Mouse (Mus musculus) lung, embryonic 14.5 days (tissue): Measurements from ENCODE around the gene Grik5. TPM values are rescaled to one million over a fixed set of nuclear protein-coding genes. Genes with fewer than 3 reads are reported as not detected.

ENCODE experiments used
- ATAC-seq: fragments of 200-750 bp; cut with Nextera tagmentation; 2 replicates; pipeline ENCODE4 v1.8.0; 2017; ENCODE audit warnings: mild to moderate bottlenecking, moderate TSS enrichment, moderate library complexity; ENCODE audit not compliant: insufficient read depth
- DNase-seq: peaks from one replicate; pipeline ENCODE4 v3.0.0-alpha.2; 2015
- H3K27ac ChIP-seq: fragments of 300-500 bp; sonication (generic); 2 replicates; pipeline ENCODE4 v1.5.1; 2014; ENCODE audit warnings: low read depth, mild to moderate bottlenecking, moderate library complexity
- H3K27me3 ChIP-seq: fragments of 300-500 bp; sonication (generic); 2 replicates; pipeline ENCODE4 v1.6.1; 2014; ENCODE audit warnings: low read length, control low read depth; ENCODE audit not compliant: insufficient read depth
- H3K36me3 ChIP-seq: fragments of 300-500 bp; sonication (generic); 2 replicates; pipeline ENCODE4 v1.6.1; 2014; ENCODE audit warnings: control low read depth; ENCODE audit not compliant: insufficient read depth
- H3K4me1 ChIP-seq: fragments of 300-500 bp; sonication (generic); 2 replicates; pipeline ENCODE4 v1.6.1; 2014; ENCODE audit warnings: antibody characterized with exemption, control low read depth; ENCODE audit not compliant: insufficient read depth
- H3K4me2 ChIP-seq: fragments of 300-500 bp; sonication (generic); 2 replicates; pipeline ENCODE4 v1.6.1; 2014; ENCODE audit warnings: mild to moderate bottlenecking
- H3K4me3 ChIP-seq: fragments of 300-500 bp; sonication (generic); 2 replicates; pipeline ENCODE4 v1.5.1; 2014; ENCODE audit warnings: low read depth, low read length
- H3K9ac ChIP-seq: fragments of 300-500 bp; sonication (generic); 2 replicates; pipeline ENCODE4 v1.6.1; 2014
- H3K9me3 ChIP-seq: fragments of 300-500 bp; sonication (generic); 2 replicates; pipeline ENCODE4 v1.6.1; 2016; ENCODE audit warnings: low read depth, low read length, control low read depth
- CTCF ChIP-seq: IDR thresholded peaks from 2 replicates; pipeline ENCODE4 v1.5.1; 2016; ENCODE audit warnings: antibody characterized with exemption, low read depth
- WGBS: fragments of 180-500 bp; shearing (Covaris S2); extraction: QIAGEN DNeasy Blood & Tissue Kit; methylation state at CpG from one replicate; pipeline ENCODE4 v1.1.7; 2014; 5-methylcytosine and 5-hydroxymethylcytosine counted together
- polyA plus RNA-seq: library from polyadenylated mRNA; unstranded; fragments of >200 nt; fragmentation: Nextera tagmentation; extraction: Ambion mirVana; gene quantifications from 2 replicates; pipeline ENCODE4 v1.2.1, GENCODE M21; 2014

Gene Grik5
- polyA plus RNA-seq, 1 experiment from 2014 or later = 6.7 TPM

DNA sequence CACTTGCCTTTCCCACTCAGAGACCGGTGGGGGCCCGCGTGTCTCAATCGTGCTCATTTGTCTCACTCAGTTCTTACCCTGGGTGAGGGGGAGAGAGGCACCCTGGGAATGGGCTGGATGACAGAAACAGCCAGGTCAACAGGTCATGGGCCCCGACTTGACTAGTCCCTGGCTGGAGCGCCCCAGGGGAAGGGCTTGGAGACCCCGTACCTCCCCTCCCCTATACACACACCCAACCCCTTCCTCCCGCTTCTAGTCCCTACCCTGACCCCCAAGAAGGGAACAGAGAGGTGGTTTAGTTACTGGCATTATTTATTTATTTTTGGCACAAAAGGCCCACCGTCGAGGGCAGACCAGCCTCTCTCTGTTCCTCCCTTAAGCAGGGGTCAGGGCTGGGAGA lies 16.4 kb upstream of the Grik5 start:
- H3K4me2 ChIP-seq = peak overlapping the region; percentile 7; the same call in 1 of the 2 replicates
- DNase-seq (no peak), ATAC-seq (no peak)
- H3K4me1 ChIP-seq = 0 out of 2 replicates have a peak, but pooled peaks cover 7% of the 10 kb centered on the region
- whole genome bisulfite sequencing = 13% methylated on average over 10 of the region's 10 CpGs
- H3K9me3 ChIP-seq = no peaks in the 10 kb centered on the region
- TF ChIP-seq CTCF = no peak
- H3K27me3 ChIP-seq = no peaks in the 10 kb centered on the region
- H3K36me3 ChIP-seq = peaks cover 23% of the 10 kb centered on the region
- no peak overlapping the region for H3K4me3 ChIP-seq
- H3K9ac ChIP-seq = no peak overlapping the region
- no peak overlapping the region for H3K27ac ChIP-seq

DNA sequence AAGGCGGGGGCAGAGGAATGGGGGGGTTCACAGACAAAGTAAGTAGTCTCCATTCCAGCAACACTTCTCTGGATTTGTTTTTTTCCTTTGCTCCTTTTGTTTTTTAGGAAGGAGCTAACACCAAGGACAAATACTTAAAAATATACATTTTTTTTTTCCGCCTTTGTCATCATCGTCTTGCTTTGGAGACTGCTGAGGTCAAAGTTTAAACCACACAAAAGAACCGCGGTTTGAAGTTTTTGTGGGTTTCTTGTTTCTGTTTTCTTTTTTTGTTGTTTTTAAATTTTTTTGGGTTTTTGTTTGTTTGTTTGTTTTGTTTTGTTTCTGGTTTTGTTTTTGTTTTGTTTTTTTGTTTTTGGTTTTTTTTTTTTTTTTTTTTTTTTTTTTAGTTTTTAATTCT lies 15.8 kb upstream of the Grik5 start:
- Histone ChIP-seq H3K4me1 (0 out of 2 replicates have a peak, but pooled peaks cover 7% of the 10 kb centered on the region), H3K4me2 (no peak overlapping the region), H3K36me3 (peaks cover 29% of the 10 kb centered on the region), H3K9me3 (no peaks in the 10 kb centered on the region), H3K4me3 (no peak overlapping the region), H3K9ac (no peak overlapping the region), H3K27me3 (no peaks in the 10 kb centered on the region), H3K27ac (no peak overlapping the region)
- no peak for TF ChIP-seq CTCF
- no peak for DNase-seq
- 50% methylated on average over 5 of the region's 5 CpGs for WGBS
- ATAC-seq = no peak

DNA sequence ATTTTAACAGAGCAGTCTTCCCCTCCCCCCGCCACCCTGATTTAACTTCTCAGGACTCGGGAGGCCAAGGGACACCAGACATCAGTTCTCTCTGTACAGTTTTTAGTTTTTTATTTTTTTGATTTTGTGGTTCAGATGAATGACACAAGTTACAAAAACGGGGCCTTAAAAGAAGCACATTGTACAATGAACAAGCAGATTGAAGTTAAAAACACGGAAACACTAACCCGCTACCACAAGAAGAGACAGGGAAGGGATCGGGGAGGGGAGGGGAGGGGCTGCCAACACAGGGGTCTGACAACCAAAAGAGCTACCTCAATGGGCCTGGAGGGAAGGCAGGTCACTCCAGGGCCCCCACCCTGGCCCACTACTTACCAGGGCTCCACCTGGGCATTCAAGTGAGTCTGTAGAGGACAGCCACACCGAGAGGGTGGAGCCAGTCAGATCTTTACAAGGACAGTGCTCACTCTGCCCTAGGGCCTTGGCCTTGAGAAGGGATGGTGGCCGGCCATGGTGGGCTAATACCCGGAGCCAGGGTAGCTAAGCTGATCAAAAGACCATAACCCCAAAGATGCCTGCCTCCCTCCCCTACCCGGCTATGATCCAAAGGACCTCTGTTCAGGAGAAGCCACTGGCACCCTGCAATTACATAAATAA lies 15.2 kb upstream of the Grik5 start:
- Histone ChIP-seq H3K4me3 (no peak overlapping the region), H3K9me3 (no peaks in the 10 kb centered on the region), H3K9ac (no peak overlapping the region), H3K4me1 (0 out of 2 replicates have a peak, but pooled peaks cover 7% of the 10 kb centered on the region), H3K27me3 (no peaks in the 10 kb centered on the region), H3K27ac (no peak overlapping the region), H3K4me2 (no peak overlapping the region), H3K36me3 (peaks cover 35% of the 10 kb centered on the region)
- no peak for TF ChIP-seq CTCF
- ATAC-seq (peak; percentile 48; the same call in 1 of the 2 replicates), DNase-seq (no peak)
- 50% methylated on average over 10 of the region's 10 CpGs for WGBS

DNA sequence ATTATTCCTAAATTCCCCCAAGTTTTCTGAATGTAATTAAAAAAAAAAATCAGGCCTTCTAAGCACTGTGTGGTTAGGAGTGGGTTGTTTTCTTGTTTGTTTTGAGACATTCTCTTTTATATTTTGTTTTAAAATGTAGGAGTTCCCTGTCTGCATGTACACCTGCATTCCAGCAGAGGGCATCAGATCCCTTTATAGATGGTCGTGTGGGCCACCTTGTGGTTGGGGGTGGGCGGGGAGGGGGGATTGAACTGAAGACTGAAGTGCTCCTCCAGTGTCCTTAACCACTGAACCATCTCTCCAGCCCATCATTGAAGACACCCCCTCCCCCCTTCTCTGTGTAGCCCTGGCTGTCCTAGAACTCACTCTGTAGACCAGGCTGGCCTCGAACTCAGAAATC lies 14.5 kb upstream of the Grik5 start:
- no peaks in the 10 kb centered on the region for H3K9me3 ChIP-seq
- peaks cover 42% of the 10 kb centered on the region for H3K36me3 ChIP-seq
- no peak overlapping the region for H3K27ac ChIP-seq
- peak; percentile 54 for TF ChIP-seq CTCF
- ATAC-seq (no peak), DNase-seq (no peak)
- no peak overlapping the region for H3K9ac ChIP-seq
- no peak overlapping the region for H3K4me2 ChIP-seq
- 0 out of 2 replicates have a peak, but pooled peaks cover 7% of the 10 kb centered on the region for H3K4me1 ChIP-seq
- WGBS = 49% methylated on average over 3 of the region's 3 CpGs
- H3K27me3 ChIP-seq = no peaks in the 10 kb centered on the region
- H3K4me3 ChIP-seq = no peak overlapping the region

DNA sequence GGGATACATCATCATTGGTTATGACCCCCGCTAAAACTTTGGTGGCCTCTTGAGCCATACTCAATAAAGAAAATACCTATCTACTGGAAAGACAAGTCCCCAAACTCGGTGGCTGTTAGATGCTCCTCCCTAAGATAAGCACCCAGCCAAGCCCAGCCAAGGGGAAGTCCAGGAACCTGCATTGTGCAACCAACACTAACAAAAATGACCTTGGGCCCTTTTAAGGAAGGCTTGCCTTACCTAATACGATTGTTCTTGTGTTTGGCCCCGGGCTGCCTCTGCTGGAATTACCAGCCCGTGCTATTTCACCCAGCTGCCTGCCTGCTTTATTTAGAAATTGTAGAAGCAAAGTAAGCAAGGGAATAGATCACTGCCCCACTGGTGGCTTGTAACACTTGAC lies 12.5 kb upstream of the Grik5 start:
- peak; percentile 21 for DNase-seq
- Histone ChIP-seq H3K9me3 (no peaks in the 10 kb centered on the region), H3K9ac (no peak overlapping the region), H3K27ac (0 out of 2 replicates have a peak overlapping the region, but pooled peaks have one; percentile 13), H3K36me3 (peaks cover 63% of the 10 kb centered on the region), H3K27me3 (no peaks in the 10 kb centered on the region), H3K4me2 (no peak overlapping the region), H3K4me3 (no peak overlapping the region), H3K4me1 (0 out of 2 replicates have a peak, but pooled peaks cover 7% of the 10 kb centered on the region)
- WGBS = 71% methylated on average over 5 of the region's 5 CpGs
- ATAC-seq = no peak
- no peak for TF ChIP-seq CTCF

DNA sequence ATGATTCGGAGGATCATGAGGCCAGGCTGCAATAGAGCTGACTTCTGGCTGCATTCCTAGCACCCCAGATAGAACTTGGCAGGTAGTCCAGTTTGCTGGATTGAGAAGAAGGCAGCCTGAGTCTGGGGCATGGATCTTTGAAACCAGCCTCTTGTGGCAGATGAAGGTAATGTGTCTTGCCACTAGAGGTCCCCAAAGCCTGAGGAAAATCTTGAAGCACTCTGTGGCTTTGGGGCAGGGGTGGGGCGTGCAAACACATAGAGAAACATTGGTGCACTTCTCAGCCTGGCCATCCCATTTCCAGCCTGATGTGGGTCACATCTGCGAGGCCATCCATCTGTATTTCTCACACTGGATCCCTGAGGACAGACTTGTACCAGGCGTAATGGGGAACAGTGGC lies 10.4 kb upstream of the Grik5 start:
- H3K9me3 ChIP-seq = no peaks in the 10 kb centered on the region
- H3K36me3 ChIP-seq = peaks cover 68% of the 10 kb centered on the region
- DNase-seq = peak; percentile 64
- no peaks in the 10 kb centered on the region for H3K27me3 ChIP-seq
- H3K4me3 ChIP-seq = no peak overlapping the region
- peaks cover 7% of the 10 kb centered on the region for H3K4me1 ChIP-seq
- no peak overlapping the region for H3K4me2 ChIP-seq
- 0 out of 2 replicates have a peak, but pooled peaks have one; percentile 16 for ATAC-seq
- 73% methylated on average over 4 of the region's 4 CpGs for WGBS
- H3K9ac ChIP-seq = no peak overlapping the region
- no peak overlapping the region for H3K27ac ChIP-seq
- peak; percentile 68 for TF ChIP-seq CTCF

DNA sequence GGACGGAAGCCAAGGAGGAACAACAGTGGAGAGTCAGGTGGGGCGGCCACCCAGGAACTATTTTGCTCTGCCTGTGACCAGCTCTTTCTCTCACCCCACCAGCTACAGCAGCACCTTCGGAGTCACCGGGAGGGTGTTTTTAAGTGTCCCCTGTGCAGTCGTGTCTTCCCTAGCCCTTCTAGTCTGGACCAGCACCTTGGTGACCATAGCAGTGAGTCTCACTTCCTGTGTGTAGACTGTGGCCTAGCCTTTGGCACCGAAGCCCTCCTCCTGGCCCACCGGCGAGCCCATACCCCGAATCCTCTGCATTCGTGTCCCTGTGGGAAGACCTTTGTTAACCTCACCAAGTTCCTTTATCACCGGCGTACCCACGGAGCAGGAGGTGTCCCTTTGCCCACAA lies 8.3 kb upstream of the Grik5 start:
- H3K4me1 ChIP-seq = peaks cover 13% of the 10 kb centered on the region
- peaks cover 63% of the 10 kb centered on the region for H3K36me3 ChIP-seq
- H3K4me3 ChIP-seq = no peak overlapping the region

More for the DNA sequence above, 8.3 kb upstream of the Grik5 start:
- DNase-seq (no peak), ATAC-seq (no peak)
- Histone ChIP-seq H3K9ac (no peak overlapping the region), H3K9me3 (no peaks in the 10 kb centered on the region), H3K27me3 (no peaks in the 10 kb centered on the region), H3K4me2 (no peak overlapping the region), H3K27ac (no peak overlapping the region)
- 87% methylated on average over 13 of the region's 13 CpGs for WGBS
- no peak for TF ChIP-seq CTCF
